Mouse (Mus musculus) cerebellum, adult 8-10 months (tissue): ENCODE measurements around the gene Rp2.

Experiments used
- DNase-seq: peaks from one replicate; pipeline ENCODE4 v3.0.0; 2022

Rp2 gene

DNA sequence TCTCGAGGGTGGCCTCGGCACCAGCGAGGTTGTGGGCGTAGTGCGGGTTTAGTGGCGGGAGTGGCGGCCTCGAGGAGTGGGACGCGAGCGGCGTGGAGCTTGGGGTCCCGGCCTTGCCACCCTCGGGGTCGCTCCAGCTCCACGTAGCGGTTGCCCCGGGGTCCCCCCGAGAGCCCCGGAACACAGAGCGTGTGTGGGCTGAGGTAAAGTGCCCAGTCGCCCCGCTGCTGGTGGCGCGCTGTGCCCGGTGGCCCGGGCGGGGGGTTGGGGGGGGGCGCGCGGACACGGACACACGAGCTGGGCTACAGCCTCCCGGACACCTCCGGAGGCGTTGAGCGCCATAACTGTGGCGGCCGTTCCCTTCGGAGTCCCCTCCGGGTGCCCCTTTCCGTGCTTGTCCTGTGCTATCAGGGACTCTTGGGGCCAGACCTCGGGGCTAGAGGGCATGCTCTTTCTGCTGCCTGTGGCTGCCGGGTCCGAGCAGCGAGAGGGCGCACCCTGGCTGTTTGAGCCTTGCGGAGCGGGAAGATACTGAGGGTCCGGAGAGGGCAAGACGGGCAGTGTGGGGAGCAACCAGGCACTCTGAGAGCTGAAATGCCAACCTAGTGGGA, 61.7 kb downstream of the Rp2 start:
- DNase-seq: peak; percentile 20
